Mouse (Mus musculus): ENCODE data around the gene Piwil4. TPM values are rescaled to one million over a fixed set of nuclear protein-coding genes. Genes with fewer than 3 reads are reported as not detected.
A peak's percentile ranks its signal among the peaks of the same experiment; 100 is the strongest.
"Not testable (repeated sequence)": the region's sequence is repeated elsewhere in the genome, so short reads cannot be mapped to it uniquely, and the experiment has no call there.

The Piwil4 gene
- polyA plus RNA-seq, 1 experiment from 2014 or later: 0.11 TPM

- DNase-seq (ENCODE audit: low spot score): no peak
- Histone ChIP-seq H3K4me3 (no peak overlapping the region), H3K36me3 (no peaks in the 10 kb centered on the region), H3K9me3 (replicated peaks) (peaks cover 11% of the 10 kb centered on the region; the same call in 1 of the 2 replicates), H3K27ac (replicated peaks) (no peak overlapping the region), H3K4me1 (peaks cover 11% of the 10 kb centered on the region), H3K27me3 (ENCODE audit: low read depth, poor library complexity, severe bottlenecking) (peaks cover 34% of the 10 kb centered on the region)
- WGBS: 52% methylated on average over 2 of the region's 2 CpGs
These were observed 59.9 kb downstream of the Piwil4 start for GRCm38 (mm10) chr9:14680584-14680983.

- no peak for DNase-seq (ENCODE audit: low spot score)
- Histone ChIP-seq H3K4me1 (peaks cover 10% of the 10 kb centered on the region), H3K27me3 (ENCODE audit: low read depth, poor library complexity, severe bottlenecking) (peaks cover 13% of the 10 kb centered on the region), H3K4me3 (no peak overlapping the region), H3K9me3 (replicated peaks) (peaks cover 11% of the 10 kb centered on the region; the same call in 1 of the 2 replicates), H3K36me3 (no peaks in the 10 kb centered on the region), H3K27ac (replicated peaks) (0 out of 2 replicates have a peak overlapping the region, but pooled peaks have one; percentile 4)
- WGBS: 70% methylated on average over 9 of the region's 9 CpGs
These were observed 64.5 kb downstream of the Piwil4 start for GRCm38 (mm10) chr9:14675707-14676691.

GRCm38 (mm10) chr9:14674506-14674905 lies 66.0 kb downstream of the Piwil4 start:
- Histone ChIP-seq H3K4me3 (no peak overlapping the region), H3K27me3 (ENCODE audit: low read depth, poor library complexity, severe bottlenecking) (peaks cover 13% of the 10 kb centered on the region), H3K27ac (replicated peaks) (no peak overlapping the region), H3K4me1 (0 out of 2 replicates have a peak, but pooled peaks cover 3% of the 10 kb centered on the region), H3K36me3 (no peaks in the 10 kb centered on the region), H3K9me3 (replicated peaks) (peaks cover 11% of the 10 kb centered on the region; the same call in 1 of the 2 replicates)
- WGBS: 94% methylated on average over 8 of the region's 8 CpGs
- no peak for DNase-seq (ENCODE audit: low spot score)

GRCm38 (mm10) chr9:14673109-14673508 lies 67.4 kb downstream of the Piwil4 start:
- Histone ChIP-seq H3K4me1 (0 out of 2 replicates have a peak, but pooled peaks cover 3% of the 10 kb centered on the region), H3K9me3 (replicated peaks) (no peaks in the 10 kb centered on the region), H3K4me3 (no peak overlapping the region), H3K27me3 (ENCODE audit: low read depth, poor library complexity, severe bottlenecking) (peaks cover 7% of the 10 kb centered on the region; the same call in 1 of the 2 replicates), H3K27ac (replicated peaks) (no peak overlapping the region), H3K36me3 (no peaks in the 10 kb centered on the region)
- WGBS: 72% methylated on average over 4 of the region's 4 CpGs
- no peak for DNase-seq (ENCODE audit: low spot score)

- WGBS: 51% methylated on average over 5 of the region's 5 CpGs
- H3K27me3 ChIP-seq (ENCODE audit: low read depth, poor library complexity, severe bottlenecking); H3K4me3 ChIP-seq; DNase-seq (ENCODE audit: low spot score); H3K9me3 ChIP-seq (replicated peaks); H3K4me1 ChIP-seq; H3K27ac ChIP-seq (replicated peaks); H3K36me3 ChIP-seq: not testable (repeated sequence)
These were observed 68.6 kb downstream of the Piwil4 start for GRCm38 (mm10) chr9:14671965-14672364.

GRCm38 (mm10) chr9:14668382-14668781 lies 72.2 kb downstream of the Piwil4 start:
- H3K4me3 ChIP-seq: no peak overlapping the region
- WGBS: 88% methylated on average over 3 of the region's 3 CpGs
- no peaks in the 10 kb centered on the region for H3K9me3 ChIP-seq (replicated peaks)
- H3K27me3 ChIP-seq (ENCODE audit: low read depth, poor library complexity, severe bottlenecking): no peaks in the 10 kb centered on the region
- DNase-seq (ENCODE audit: low spot score): no peak
- H3K4me1 ChIP-seq: no peaks in the 10 kb centered on the region
- H3K36me3 ChIP-seq: no peaks in the 10 kb centered on the region
- H3K27ac ChIP-seq (replicated peaks): no peak overlapping the region

- WGBS: 92% methylated on average over 3 of the region's 3 CpGs
- no peak overlapping the region for H3K4me3 ChIP-seq
These were observed 74.5 kb downstream of the Piwil4 start for GRCm38 (mm10) chr9:14666071-14666470.

GRCm38 (mm10) chr9:14663591-14663990 lies 76.9 kb downstream of the Piwil4 start:
- Histone ChIP-seq H3K27ac (replicated peaks) (no peak overlapping the region), H3K36me3 (no peaks in the 10 kb centered on the region), H3K4me3 (no peak overlapping the region), H3K4me1 (no peaks in the 10 kb centered on the region), H3K27me3 (ENCODE audit: low read depth, poor library complexity, severe bottlenecking) (no peaks in the 10 kb centered on the region), H3K9me3 (replicated peaks) (no peaks in the 10 kb centered on the region)
- whole genome bisulfite sequencing: 94% methylated on average over 2 of the region's 2 CpGs
- no peak for DNase-seq (ENCODE audit: low spot score)

More at GRCm38 (mm10) chr9:14666071-14666470, 74.5 kb downstream of the Piwil4 start:
- Histone ChIP-seq H3K27ac (replicated peaks) (no peak overlapping the region), H3K36me3 (no peaks in the 10 kb centered on the region), H3K9me3 (replicated peaks) (no peaks in the 10 kb centered on the region), H3K4me1 (no peaks in the 10 kb centered on the region), H3K27me3 (ENCODE audit: low read depth, poor library complexity, severe bottlenecking) (no peaks in the 10 kb centered on the region)
- DNase-seq (ENCODE audit: low spot score): no peak

- H3K27me3 ChIP-seq (ENCODE audit: low read depth, poor library complexity, severe bottlenecking): no peaks in the 10 kb centered on the region
- H3K36me3 ChIP-seq: no peaks in the 10 kb centered on the region
- no peaks in the 10 kb centered on the region for H3K4me1 ChIP-seq
- H3K4me3 ChIP-seq: no peak overlapping the region
- no peaks in the 10 kb centered on the region for H3K9me3 ChIP-seq (replicated peaks)
- DNase-seq (ENCODE audit: low spot score): no peak
- H3K27ac ChIP-seq (replicated peaks): no peak overlapping the region
- WGBS: 73% methylated on average over 7 of the region's 7 CpGs
These were observed 77.7 kb downstream of the Piwil4 start for GRCm38 (mm10) chr9:14662876-14663275.

GRCm38 (mm10) chr9:14662138-14662537 lies 78.4 kb downstream of the Piwil4 start:
- Histone ChIP-seq H3K27ac (replicated peaks) (0 out of 2 replicates have a peak overlapping the region, but pooled peaks have one; percentile 6), H3K9me3 (replicated peaks) (no peaks in the 10 kb centered on the region), H3K4me1 (no peaks in the 10 kb centered on the region), H3K4me3 (no peak overlapping the region), H3K27me3 (ENCODE audit: low read depth, poor library complexity, severe bottlenecking) (no peaks in the 10 kb centered on the region), H3K36me3 (no peaks in the 10 kb centered on the region)
- no peak for DNase-seq (ENCODE audit: low spot score)
- 85% methylated on average over 9 of the region's 9 CpGs for WGBS

- no peak overlapping the region for H3K4me3 ChIP-seq
- 67% methylated on average over 2 of the region's 2 CpGs for WGBS
- DNase-seq (ENCODE audit: low spot score): no peak
These were observed 82.6 kb downstream of the Piwil4 start for GRCm38 (mm10) chr9:14657926-14658325.

GRCm38 (mm10) chr9:14654010-14654409 lies 86.5 kb downstream of the Piwil4 start:
- Histone ChIP-seq H3K27ac (replicated peaks) (no peak overlapping the region), H3K4me1 (no peaks in the 10 kb centered on the region), H3K27me3 (ENCODE audit: low read depth, poor library complexity, severe bottlenecking) (no peaks in the 10 kb centered on the region), H3K4me3 (no peak overlapping the region), H3K36me3 (no peaks in the 10 kb centered on the region), H3K9me3 (replicated peaks) (no peaks in the 10 kb centered on the region)
- 87% methylated on average over 2 of the region's 2 CpGs for WGBS
- no peak for DNase-seq (ENCODE audit: low spot score)

More at GRCm38 (mm10) chr9:14657926-14658325, 82.6 kb downstream of the Piwil4 start:
- Histone ChIP-seq H3K27ac (replicated peaks) (no peak overlapping the region), H3K9me3 (replicated peaks) (no peaks in the 10 kb centered on the region), H3K4me1 (no peaks in the 10 kb centered on the region), H3K36me3 (no peaks in the 10 kb centered on the region), H3K27me3 (ENCODE audit: low read depth, poor library complexity, severe bottlenecking) (no peaks in the 10 kb centered on the region)

GRCm38 (mm10) chr9:14652761-14653160 lies 87.8 kb downstream of the Piwil4 start:
- WGBS: 60% methylated on average over 1 of the region's 1 CpGs
- Histone ChIP-seq H3K27me3 (ENCODE audit: low read depth, poor library complexity, severe bottlenecking) (no peaks in the 10 kb centered on the region), H3K36me3 (no peaks in the 10 kb centered on the region), H3K4me1 (no peaks in the 10 kb centered on the region), H3K27ac (replicated peaks) (no peak overlapping the region), H3K4me3 (no peak overlapping the region), H3K9me3 (replicated peaks) (no peaks in the 10 kb centered on the region)
- DNase-seq (ENCODE audit: low spot score): no peak

All from midbrain, embryonic 10.5 days (tissue).